15 mouse cellular contexts compared by ENCODE assay signal in the genomic region with DNA sequence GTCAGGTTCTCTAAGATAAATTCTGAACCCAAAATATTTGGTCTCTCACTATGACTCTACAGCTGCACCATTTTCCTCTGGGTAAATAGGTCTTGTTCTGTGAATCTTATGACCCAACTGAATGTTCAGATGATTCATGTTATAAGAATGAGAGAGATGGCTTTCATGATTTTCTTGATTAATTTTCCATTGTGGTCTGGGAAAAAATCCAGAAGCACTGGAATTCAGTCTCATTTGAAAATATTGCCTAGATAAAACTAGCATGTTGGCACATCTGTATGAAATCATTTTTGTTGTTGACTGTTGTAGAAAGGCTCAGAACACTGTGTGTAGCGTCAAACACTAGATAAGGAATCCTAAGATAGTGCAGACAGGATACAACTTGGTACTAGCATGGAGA.
"Had no signal": no experiment of that assay in that cellular context is flagged by ENCODE, and none has a peak within 500 bp of the region (broad histone marks: within the 10 kb centered on the region; RNA-seq: fewer than 3 reads in every experiment).

No protein-coding gene starts in this region.

- H3K27ac ChIP-seq: neural tube, embryonic 12.5 days; neural tube, embryonic 13.5 days; neural tube, embryonic 15.5 days; stomach, embryonic 15.5 days; stomach, postnatal 0 days had no signal

- H3K36me3 ChIP-seq: neural tube, embryonic 12.5 days; neural tube, embryonic 13.5 days; neural tube, embryonic 15.5 days; stomach, embryonic 15.5 days had no signal

- H3K9ac ChIP-seq: neural tube, embryonic 12.5 days; neural tube, embryonic 13.5 days; neural tube, embryonic 15.5 days; stomach, embryonic 15.5 days had no signal

- H3K4me2 ChIP-seq: neural tube, embryonic 12.5 days; neural tube, embryonic 13.5 days; neural tube, embryonic 15.5 days; stomach, embryonic 15.5 days had no signal

- DNase-seq: right cerebral cortex, adult 18-20 months; right cerebral cortex, postnatal 25 days; right cerebral cortex, postnatal 4 days; spleen, adult 18-20 months; thymus, adult 18-20 months; thymus, adult 2 months; thymus, postnatal 14 days; thymus, postnatal 25 days; thymus, postnatal 36 days; thymus, postnatal 4 days had no signal

- H3K4me3 ChIP-seq: neural tube, embryonic 12.5 days; neural tube, embryonic 13.5 days; neural tube, embryonic 15.5 days; stomach, embryonic 15.5 days had no signal

- H3K9me3 ChIP-seq: neural tube, embryonic 12.5 days; neural tube, embryonic 13.5 days; stomach, embryonic 15.5 days had no signal

- H3K27me3 ChIP-seq: neural tube, embryonic 12.5 days; neural tube, embryonic 13.5 days; neural tube, embryonic 15.5 days; stomach, embryonic 15.5 days had no signal

- H3K4me1 ChIP-seq: neural tube, embryonic 12.5 days; neural tube, embryonic 13.5 days; neural tube, embryonic 15.5 days; stomach, embryonic 15.5 days had no signal
